Mouse (Mus musculus) layer of hippocampus, postnatal 36 days (tissue): Measurements from ENCODE around the gene Atg4a. TPM values are rescaled to one million over a fixed set of nuclear protein-coding genes. Genes with fewer than 3 reads are reported as not detected.
A peak's percentile ranks its signal among the peaks of the same experiment; 100 is the strongest.

ENCODE experiments used
- DNase-seq, 2 experiments: peaks; one replicate each; pipeline ENCODE4 v3.0.0; 2022
- total RNA-seq, 2 experiments: library from RNA; stranded (reverse); gene quantifications; 2 replicates each; pipeline ENCODE4 v1.2.3; 2021

The Atg4a gene
- 10 to 100 TPM in 1 of 2 experiments, 1 to 10 TPM in 1; 7.1 to 11.3 TPM for total RNA-seq

DNA sequence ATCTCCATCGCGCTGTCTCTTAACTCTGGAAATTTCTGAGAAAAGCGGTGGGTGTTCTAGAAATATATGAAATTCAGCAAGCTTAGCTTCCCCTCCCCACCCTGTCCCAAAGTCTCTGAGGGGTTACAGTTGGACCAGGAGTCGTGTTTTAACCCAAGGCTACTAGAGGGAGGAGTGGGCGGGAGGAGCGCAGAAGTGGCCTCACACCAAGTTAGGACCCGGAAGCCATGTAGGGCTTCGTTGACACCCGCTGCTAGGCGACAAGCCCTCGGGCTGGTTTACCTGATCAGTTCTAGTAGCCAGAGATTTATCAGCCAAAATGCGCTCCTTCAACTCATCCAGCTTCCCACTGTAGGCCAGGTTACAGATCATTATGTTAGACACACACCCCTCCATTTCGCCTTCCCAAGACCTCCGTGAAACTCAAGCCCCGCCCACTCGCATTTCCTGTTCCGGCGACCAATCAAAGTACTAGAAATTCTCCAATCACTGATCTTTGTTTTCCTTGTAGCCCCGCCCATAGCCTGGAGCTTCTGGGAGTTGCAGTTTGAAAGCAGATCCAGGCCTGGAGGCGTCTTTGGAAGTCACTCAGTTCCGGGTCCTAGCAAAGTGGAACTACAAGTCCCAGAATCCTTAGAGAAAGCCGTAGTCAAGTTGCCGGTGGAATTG is at the start of gene Atg4a, which contains the start of gene Psmd10:
Gene Atg4a (plus strand): TSS at position 636 of the 669 bp plus-strand sequence.
Gene Psmd10 (minus strand): TSS at position 457 of the 669 bp plus-strand sequence.
- peak; percentile 84 to 86 for DNase-seq

DNA sequence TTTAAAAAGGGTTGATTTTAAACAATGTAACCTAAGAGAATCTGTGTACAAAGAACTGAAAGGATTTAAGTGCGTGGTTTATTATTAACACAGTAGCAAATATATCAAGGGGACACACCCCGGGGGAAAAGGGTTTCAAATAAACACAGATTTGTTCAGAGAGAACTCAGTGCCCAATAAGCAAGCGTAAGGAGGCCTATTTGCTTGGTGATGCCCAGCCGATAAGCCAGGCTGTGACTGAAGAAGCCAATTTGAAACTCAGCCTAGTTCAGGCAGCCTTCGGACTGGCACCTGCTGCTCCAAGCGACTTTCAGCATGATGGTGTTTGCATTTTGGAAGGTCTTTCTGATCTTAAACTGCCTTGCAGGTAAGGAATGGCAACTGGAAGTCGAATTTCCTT is 49.3 kb upstream of the Atg4a start, which contains the start of gene Vsig1:
Gene Vsig1 (plus strand): TSS at position 249 of the 400 bp plus-strand sequence.
- DNase-seq = no peak

- DNase-seq = no peak
Measured at GRCm38 (mm10) chrX:140921321-140921720, 35.4 kb upstream of the Atg4a start.

GRCm38 (mm10) chrX:140932066-140932465 is 24.6 kb upstream of the Atg4a start:
- DNase-seq = no peak

DNA sequence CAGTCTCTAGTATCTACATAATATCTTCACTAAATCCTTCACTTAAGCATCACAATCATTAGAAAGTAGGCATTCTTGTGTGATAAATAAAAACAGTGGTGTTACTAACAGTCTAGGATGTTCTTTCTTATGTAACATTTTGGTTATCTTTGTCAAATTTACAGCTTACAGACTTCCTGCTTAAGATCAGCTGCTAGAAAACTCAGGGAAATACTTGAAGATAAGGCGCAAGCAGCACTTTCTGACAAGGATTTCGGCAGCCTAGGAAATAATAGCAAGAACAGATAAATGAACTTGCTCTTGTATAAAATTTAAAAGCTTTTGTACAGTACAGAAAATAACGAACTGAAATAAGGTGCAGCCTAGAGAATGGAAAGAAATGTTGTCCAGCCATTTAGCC is 23.4 kb upstream of the Atg4a start:
- no peak for DNase-seq

DNA sequence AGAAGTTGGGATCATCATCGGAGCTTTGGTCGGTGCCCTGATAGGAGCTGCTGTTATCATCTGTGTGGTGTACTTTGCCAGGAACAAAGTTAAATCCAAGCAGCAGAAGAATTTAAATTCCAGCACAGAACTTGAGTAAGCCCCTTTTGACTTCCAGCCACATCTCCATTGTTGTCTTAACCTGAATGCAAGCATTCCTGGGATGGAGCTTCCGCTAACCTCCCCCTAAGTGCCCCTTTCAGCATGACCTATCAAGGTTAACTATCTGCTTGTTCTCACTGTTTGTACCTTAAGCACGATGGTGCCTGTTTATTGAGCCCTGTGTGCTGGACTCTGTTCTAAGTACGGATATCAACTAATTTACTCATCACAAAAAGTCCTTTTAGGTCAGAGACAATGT is 20.4 kb upstream of the Atg4a start:
- DNase-seq = no peak

DNA sequence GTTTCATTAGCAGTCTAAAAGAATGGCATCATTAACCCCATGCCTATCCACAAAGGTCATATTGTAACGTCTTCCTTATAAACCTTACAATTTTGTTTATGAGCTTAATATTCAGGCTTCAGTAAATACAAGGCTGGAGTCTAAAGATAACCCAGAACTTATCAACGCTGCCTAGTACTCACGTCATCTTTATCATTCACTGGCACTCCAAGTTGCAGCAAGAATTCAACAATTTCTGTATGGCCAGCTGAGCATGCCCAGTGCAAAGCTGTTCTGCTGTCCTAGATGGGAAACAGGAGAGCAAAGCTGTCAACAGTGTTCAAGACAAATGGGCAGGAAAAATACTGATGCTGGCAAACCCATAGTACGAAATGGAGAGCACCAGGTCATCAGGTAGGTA is 3.1 kb upstream of the Atg4a start:
- DNase-seq = no peak

GRCm38 (mm10) chrX:140956959-140957358 is 252 bp downstream of the Atg4a start:
- no peak for DNase-seq

GRCm38 (mm10) chrX:140978943-140979342 is 22.2 kb downstream of the Atg4a start:
- no peak for DNase-seq

DNA sequence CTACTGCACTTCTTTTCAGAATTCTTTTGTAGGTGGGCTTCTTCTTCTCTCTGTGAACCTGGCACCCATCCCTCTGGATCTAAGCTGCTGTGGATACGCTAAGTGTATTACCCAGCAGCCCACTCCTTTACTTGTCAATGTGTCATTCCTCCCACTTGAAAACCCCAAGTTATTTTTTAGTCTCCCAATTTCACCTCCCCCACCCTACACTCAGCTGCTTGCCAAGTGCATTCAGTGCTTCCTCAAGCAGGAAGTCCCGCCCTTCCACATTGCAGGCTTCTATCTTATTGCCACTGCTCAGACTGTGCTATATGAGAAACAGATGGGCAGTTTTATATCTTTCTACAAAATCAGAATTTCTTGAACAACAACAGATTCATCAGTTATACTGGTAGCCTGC is 22.8 kb downstream of the Atg4a start:
- DNase-seq = peak; percentile 16 to 28

DNA sequence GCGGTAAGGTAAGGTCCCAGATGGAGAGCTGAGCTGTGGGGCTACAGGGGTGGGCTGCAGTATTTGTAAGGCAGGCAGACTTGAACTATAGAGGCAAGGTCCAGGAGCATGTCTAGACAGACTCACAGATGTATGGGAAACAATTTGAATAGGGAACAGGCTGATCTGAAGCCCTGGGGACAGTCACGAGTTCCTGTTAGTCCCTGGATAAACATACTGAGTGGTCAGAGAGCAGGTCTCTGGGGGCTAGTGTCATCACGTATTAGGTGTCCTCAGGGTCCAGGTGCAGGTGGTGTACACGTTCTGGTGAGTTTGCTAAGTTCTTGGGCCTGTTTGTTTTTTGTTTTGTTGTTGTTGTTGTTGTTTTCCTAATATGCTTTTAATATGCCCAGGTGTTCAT is 23.5 kb downstream of the Atg4a start:
- no peak for DNase-seq

DNA sequence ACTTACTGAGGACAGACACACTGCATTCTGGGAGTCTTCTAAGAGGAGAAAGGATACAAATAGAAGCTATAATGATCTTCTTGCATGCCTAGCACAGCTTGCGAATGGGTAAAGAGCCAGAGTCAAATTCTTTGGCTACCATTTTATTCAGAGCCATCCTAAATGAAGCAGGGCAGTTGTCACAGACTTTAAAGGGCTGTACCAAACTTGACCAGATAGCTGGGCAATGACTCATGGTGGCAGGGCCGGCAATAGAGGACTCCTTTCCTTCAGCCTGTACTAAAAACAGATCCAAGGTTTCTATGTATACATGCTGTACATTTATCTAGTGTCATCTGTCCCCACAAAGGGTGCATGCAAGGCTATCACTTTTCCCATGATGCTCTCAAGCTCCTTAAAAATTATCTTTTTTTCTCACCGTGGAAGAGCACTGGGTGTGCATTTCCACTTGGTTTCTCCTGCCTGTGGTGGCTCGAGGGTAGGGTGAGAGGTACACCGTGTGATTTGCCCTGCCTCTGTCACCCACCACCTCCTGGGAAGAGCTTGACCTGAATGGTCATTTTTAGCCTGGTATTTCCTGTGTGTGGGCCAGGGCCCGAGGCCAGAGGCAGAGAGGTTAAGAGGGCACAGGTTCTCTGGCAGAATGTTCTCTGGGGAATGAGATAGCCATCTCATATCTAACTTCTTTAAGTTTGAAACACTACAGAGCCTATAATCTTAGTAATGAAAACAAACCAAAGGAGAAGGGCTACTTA is 26.7 kb downstream of the Atg4a start:
- DNase-seq = no peak

GRCm38 (mm10) chrX:140984795-140985194 is 28.1 kb downstream of the Atg4a start:
- DNase-seq = no peak

- no peak for DNase-seq
Measured at GRCm38 (mm10) chrX:140985256-140985655, 28.5 kb downstream of the Atg4a start.

DNA sequence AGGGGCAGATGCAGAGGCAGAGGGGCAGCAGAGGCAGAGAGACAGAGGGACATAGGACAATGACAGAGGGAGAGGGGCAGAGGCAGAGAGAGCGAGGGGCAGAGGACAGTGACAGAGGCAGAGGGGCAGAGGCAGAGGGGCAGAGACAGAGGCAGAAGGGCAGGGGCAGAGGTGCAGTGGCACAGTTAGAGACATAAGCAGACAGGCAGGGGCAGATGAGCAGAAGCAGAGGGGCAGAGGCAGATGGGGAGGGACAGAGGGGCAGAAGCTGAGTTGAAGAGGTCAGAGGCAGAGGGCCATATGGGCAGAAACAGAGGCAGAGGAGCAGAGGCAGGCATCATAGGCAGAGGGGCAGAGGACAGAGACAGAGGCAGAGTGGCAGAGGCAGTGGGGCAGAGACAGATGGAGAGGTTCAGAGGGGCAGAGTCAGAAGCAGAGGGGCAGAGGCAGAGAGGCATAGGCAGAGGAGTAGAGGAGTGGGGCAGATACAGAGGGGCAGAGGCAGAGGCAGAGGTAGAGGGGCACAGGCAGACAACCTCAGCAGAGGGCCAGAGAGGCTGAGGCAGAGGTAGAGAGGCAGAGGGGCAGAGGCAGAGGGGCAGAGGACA is 40.3 kb downstream of the Atg4a start:
- no peak for DNase-seq

DNA sequence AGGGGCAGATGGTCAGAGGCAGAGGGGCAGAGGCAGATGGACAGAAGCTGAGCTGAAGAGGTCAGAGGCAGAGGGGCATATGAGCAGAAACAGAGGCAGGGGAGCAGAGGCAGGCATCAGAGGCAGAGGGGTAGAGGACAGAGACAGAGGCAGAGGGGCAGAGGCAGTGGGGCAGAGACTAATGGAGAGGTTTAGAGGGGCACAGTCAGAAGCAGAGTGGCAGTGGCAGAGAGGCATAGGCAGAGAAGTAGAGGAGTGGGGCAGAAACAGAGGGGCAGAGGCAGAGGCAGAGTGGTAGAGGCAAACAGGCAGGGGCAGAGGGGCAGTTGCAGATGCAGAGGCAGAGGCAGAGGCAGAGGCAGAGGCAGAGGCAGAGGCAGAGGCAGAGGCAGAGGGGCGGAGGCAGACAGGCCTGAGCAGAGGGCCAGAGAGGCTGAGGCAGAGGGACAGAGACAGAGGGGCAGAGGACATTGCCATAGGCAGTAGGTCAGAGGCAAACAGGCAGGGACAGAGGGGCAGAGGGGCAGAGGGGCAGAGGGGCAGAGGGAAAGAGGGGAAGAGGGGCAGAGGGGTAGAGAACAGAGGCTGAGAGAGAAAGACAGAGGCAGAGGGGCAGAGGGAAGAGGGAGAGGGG is 41.3 kb downstream of the Atg4a start:
- no peak for DNase-seq

DNA sequence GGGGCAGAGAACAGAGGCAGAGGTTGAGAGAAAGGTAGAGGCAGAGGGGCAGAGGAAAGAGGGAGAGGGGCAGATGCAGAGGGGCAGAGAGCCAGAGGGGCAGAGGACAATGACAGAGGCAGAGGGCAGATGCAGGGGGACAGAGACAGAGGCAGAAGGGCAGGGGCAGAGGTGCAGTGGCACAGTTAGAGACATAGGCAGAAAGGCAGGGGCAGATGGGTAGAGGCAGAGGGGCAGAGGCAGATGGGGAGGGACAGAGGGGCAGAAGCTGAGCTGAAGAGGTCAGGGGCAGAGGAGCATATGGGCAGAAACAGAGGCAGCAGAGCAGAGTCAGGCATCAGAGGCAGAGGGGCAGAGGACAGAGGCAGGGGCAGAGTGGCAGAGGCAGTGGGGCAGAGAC is 42.2 kb downstream of the Atg4a start:
- no peak for DNase-seq

GRCm38 (mm10) chrX:141149705-141150104 is 193.0 kb downstream of the Atg4a start:
- no peak for DNase-seq

DNA sequence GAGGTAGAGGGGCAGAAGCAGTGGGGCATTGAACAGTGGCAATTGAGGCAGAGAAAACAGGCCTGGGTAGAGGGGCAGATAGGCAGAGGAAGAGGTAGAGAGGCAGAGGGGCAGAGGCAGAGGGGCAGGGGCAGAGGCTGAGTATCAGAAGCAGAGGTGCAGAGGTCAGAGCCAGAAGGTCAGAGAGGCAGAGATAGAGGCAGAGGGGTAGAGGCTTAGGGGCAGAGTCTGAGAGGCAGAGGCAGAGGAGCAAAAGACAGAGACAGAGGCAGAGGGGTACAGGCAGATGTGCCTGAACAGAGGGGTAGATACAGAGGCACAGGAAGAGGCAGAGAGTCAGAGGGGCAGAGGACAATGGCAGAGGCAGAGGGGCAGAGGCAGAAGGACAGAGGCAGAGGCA is 193.6 kb downstream of the Atg4a start:
- no peak for DNase-seq

- no peak for DNase-seq
Measured at GRCm38 (mm10) chrX:141151182-141151581, 194.5 kb downstream of the Atg4a start.

GRCm38 (mm10) chrX:141156696-141157095 is 200.0 kb downstream of the Atg4a start:
- DNase-seq = no peak

GRCm38 (mm10) chrX:141157626-141158025 is 200.9 kb downstream of the Atg4a start:
- no peak for DNase-seq

GRCm38 (mm10) chrX:141158160-141158559 is 201.5 kb downstream of the Atg4a start:
- DNase-seq = no peak
